Mouse (Mus musculus): ENCODE data around the gene Htr1d.

DNA sequence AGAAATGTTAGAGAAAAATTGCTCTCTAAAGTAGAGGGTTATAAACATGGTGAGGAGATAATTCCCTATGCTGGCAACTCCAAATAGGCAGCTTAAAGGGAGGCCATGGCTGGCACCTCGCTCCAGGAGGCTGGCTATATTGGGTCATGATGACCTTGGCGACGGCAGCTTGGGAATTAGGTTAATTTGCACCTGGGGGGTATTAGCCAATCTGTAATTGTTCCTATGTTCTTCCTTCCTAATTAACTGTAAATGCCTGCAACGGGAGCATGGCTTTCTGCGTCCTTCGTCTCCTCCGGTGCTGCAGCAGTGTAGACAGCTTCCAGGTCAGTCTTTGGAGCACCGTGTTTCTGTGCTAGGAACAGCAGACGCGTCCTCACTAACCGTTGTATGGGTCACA, 36.1 kb upstream of the Htr1d start:
- TF ChIP-seq CTCF (IDR thresholded peaks at IDR 0.05; ENCODE audit: insufficient read depth, low read depth, low read length), result no peak
- TF ChIP-seq POLR2A (IDR thresholded peaks at IDR 0.05; ENCODE audit: insufficient read depth, low read depth, low read length), result no peak

Measured in olfactory bulb, adult 2 months (tissue).